Mouse (Mus musculus): ENCODE measurements around the gene Lair1. TPM values are rescaled to one million over a fixed set of nuclear protein-coding genes. Genes with fewer than 3 reads are reported as not detected.
"Not testable (repeated sequence)": the region's sequence is repeated elsewhere in the genome, so short reads cannot be mapped to it uniquely, and the experiment has no call there.

Lair1 gene
- 1 to 10 TPM; 5.2 to 6.6 TPM for total RNA-seq (2021)

GRCm38 (mm10) chr7:4063013-4063412, at the start of gene Lair1:
TSS of gene Lair1 (minus strand) at chr7:4063204.
- intact Hi-C loops (cut with DNase I): loop anchor here (2.0 kb wide), 1 partner anchor 24 kb away; no protein-coding TSS in a partner anchor
- peak in 1 of 2 experiments; percentile 64 for DNase-seq (ENCODE audit: low spot score in 2 of 2)

GRCm38 (mm10) chr7:4111766-4112165, 48.8 kb upstream of the Lair1 start:
- no peak for DNase-seq (ENCODE audit: low spot score in 2 of 2)

GRCm38 (mm10) chr7:4103411-4103810, 40.4 kb upstream of the Lair1 start:
- intact Hi-C loops (cut with DNase I): loop anchor here (5.0 kb wide), 1 partner anchor 324 kb away; no protein-coding TSS in a partner anchor
- DNase-seq (ENCODE audit: low spot score in 2 of 2): peak in 1 of 2 experiments; percentile 44

More at GRCm38 (mm10) chr7:4111766-4112165, 48.8 kb upstream of the Lair1 start:
- intact Hi-C loops (cut with DNase I): no loop called here

- peak in 1 of 2 experiments; percentile 43 for DNase-seq (ENCODE audit: low spot score in 2 of 2)
- intact Hi-C loops (cut with DNase I): loop anchor here (5.0 kb wide), 1 partner anchor 326 kb away; no protein-coding TSS in a partner anchor
Measured at GRCm38 (mm10) chr7:4101144-4101543, 38.1 kb upstream of the Lair1 start.

- intact Hi-C loops (cut with DNase I): no loop called here
- no peak for DNase-seq (ENCODE audit: low spot score in 2 of 2)
Measured at GRCm38 (mm10) chr7:4098832-4099231, 35.8 kb upstream of the Lair1 start.

- intact Hi-C loops (cut with DNase I): no loop called here
- no peak for DNase-seq (ENCODE audit: low spot score in 2 of 2)
Measured at GRCm38 (mm10) chr7:4098301-4098700, 35.3 kb upstream of the Lair1 start.

GRCm38 (mm10) chr7:4091170-4091569, 28.2 kb upstream of the Lair1 start:
- intact Hi-C loops (cut with DNase I): no loop called here
- DNase-seq (ENCODE audit: low spot score in 2 of 2): no peak

GRCm38 (mm10) chr7:4088679-4089078, 25.7 kb upstream of the Lair1 start:
- no peak for DNase-seq (ENCODE audit: low spot score in 2 of 2)
- intact Hi-C loops (cut with DNase I): no loop called here

GRCm38 (mm10) chr7:4087896-4088480, 25.0 kb upstream of the Lair1 start:
- peak; percentile 53 to 90 for DNase-seq (ENCODE audit: low spot score in 2 of 2)
- intact Hi-C loops (cut with DNase I): loop anchor here (1.0 to 2.0 kb wide), 3 partner anchors 25 to 32 kb away; partner anchors contain the start of gene Lair1

- peak; percentile 59 to 91 for DNase-seq (ENCODE audit: low spot score in 2 of 2)
- intact Hi-C loops (cut with DNase I): loop anchor here (1.0 to 2.0 kb wide), 3 partner anchors 25 to 33 kb away; partner anchors contain the start of gene Lair1
Measured at GRCm38 (mm10) chr7:4087238-4087895, 24.4 kb upstream of the Lair1 start.

GRCm38 (mm10) chr7:4085562-4085961, 22.6 kb upstream of the Lair1 start:
- DNase-seq (ENCODE audit: low spot score in 2 of 2): no peak
- intact Hi-C loops (cut with DNase I): no loop called here

- DNase-seq (ENCODE audit: low spot score in 2 of 2): peak in 1 of 2 experiments; percentile 42
- intact Hi-C loops (cut with DNase I): no loop called here
Measured at GRCm38 (mm10) chr7:4084161-4084560, 21.2 kb upstream of the Lair1 start.

- intact Hi-C loops (cut with DNase I): no loop called here
- DNase-seq (ENCODE audit: low spot score in 2 of 2): no peak
Measured at GRCm38 (mm10) chr7:4082804-4083203, 19.8 kb upstream of the Lair1 start.

GRCm38 (mm10) chr7:4081706-4082105, 18.7 kb upstream of the Lair1 start:
- intact Hi-C loops (cut with DNase I): no loop called here
- DNase-seq (ENCODE audit: low spot score in 2 of 2): no peak

GRCm38 (mm10) chr7:4080552-4080951, 17.5 kb upstream of the Lair1 start:
- no peak for DNase-seq (ENCODE audit: low spot score in 2 of 2)
- intact Hi-C loops (cut with DNase I): no loop called here

- no peak for DNase-seq (ENCODE audit: low spot score in 2 of 2)
- intact Hi-C loops (cut with DNase I): no loop called here
Measured at GRCm38 (mm10) chr7:4079511-4079910, 16.5 kb upstream of the Lair1 start.

- intact Hi-C loops (cut with DNase I): no loop called here
- DNase-seq (ENCODE audit: low spot score in 2 of 2): no peak
Measured at GRCm38 (mm10) chr7:4073144-4073543, 10.1 kb upstream of the Lair1 start.

- intact Hi-C loops (cut with DNase I): no loop called here
- DNase-seq (ENCODE audit: low spot score in 2 of 2): no peak
Measured at GRCm38 (mm10) chr7:4071066-4071465, 8.1 kb upstream of the Lair1 start.

GRCm38 (mm10) chr7:4063714-4064425, 866 bp upstream of the Lair1 start:
- intact Hi-C loops (cut with DNase I): loop anchor here (2.0 kb wide), 1 partner anchor 23 kb away; no protein-coding TSS in a partner anchor
- no peak for DNase-seq (ENCODE audit: low spot score in 2 of 2)

GRCm38 (mm10) chr7:4060602-4061188, 2.3 kb downstream of the Lair1 start:
- intact Hi-C loops (cut with DNase I); DNase-seq (ENCODE audit: low spot score in 2 of 2): not testable (repeated sequence)

Data from left cerebral cortex, postnatal 25 days (tissue).